Mouse (Mus musculus): ENCODE measurements at regions not wholly inside any gene's neighbourhood (a gene's known extent, or its start where the extent isn't known, plus 50 kb on each side); places are given as distances from the start of the nearest gene placed in this dataset.
A peak's percentile ranks its signal among the peaks of the same experiment; 100 is the strongest.

GRCm38 (mm10) chr13:60513756-60514155, 88.0 kb upstream of the Dapk1 start:
- DNase-seq (ENCODE audit: low spot score in 2 of 2) = peak; percentile 23 to 40

GRCm38 (mm10) chr13:60514806-60515205, 86.9 kb upstream of the Dapk1 start:
- no peak for DNase-seq (ENCODE audit: low spot score in 2 of 2)

- DNase-seq (ENCODE audit: low spot score in 2 of 2) = no peak
Measured at GRCm38 (mm10) chr13:60518010-60518409, 83.7 kb upstream of the Dapk1 start.

GRCm38 (mm10) chr13:60519708-60520107, 82.0 kb upstream of the Dapk1 start:
- DNase-seq (ENCODE audit: low spot score in 2 of 2) = no peak

GRCm38 (mm10) chr13:60522719-60523450, 78.9 kb upstream of the Dapk1 start:
- peak; percentile 37 to 58 for DNase-seq (ENCODE audit: low spot score in 2 of 2)

- DNase-seq (ENCODE audit: low spot score in 2 of 2) = no peak
Measured at GRCm38 (mm10) chr13:60527806-60528205, 73.9 kb upstream of the Dapk1 start.

- DNase-seq (ENCODE audit: low spot score in 2 of 2) = no peak
Measured at GRCm38 (mm10) chr13:60528819-60529218, 72.9 kb upstream of the Dapk1 start.

GRCm38 (mm10) chr13:60529381-60530069, 72.2 kb upstream of the Dapk1 start:
- DNase-seq (ENCODE audit: low spot score in 2 of 2) = no peak

GRCm38 (mm10) chr13:60533871-60534427, 67.8 kb upstream of the Dapk1 start:
- no peak for DNase-seq (ENCODE audit: low spot score in 2 of 2)

GRCm38 (mm10) chr13:60534501-60534900, 67.2 kb upstream of the Dapk1 start:
- no peak for DNase-seq (ENCODE audit: low spot score in 2 of 2)

GRCm38 (mm10) chr13:60535045-60535444, 66.7 kb upstream of the Dapk1 start:
- DNase-seq (ENCODE audit: low spot score in 2 of 2) = no peak

GRCm38 (mm10) chr13:60536725-60537124, 65.0 kb upstream of the Dapk1 start:
- DNase-seq (ENCODE audit: low spot score in 2 of 2) = no peak

- DNase-seq (ENCODE audit: low spot score in 2 of 2) = no peak
Measured at GRCm38 (mm10) chr13:60538110-60538509, 63.6 kb upstream of the Dapk1 start.

- no peak for DNase-seq (ENCODE audit: low spot score in 2 of 2)
Measured at GRCm38 (mm10) chr13:60541165-60541564, 60.6 kb upstream of the Dapk1 start.

- DNase-seq (ENCODE audit: low spot score in 2 of 2) = no peak
Measured at GRCm38 (mm10) chr13:60544363-60544762, 57.4 kb upstream of the Dapk1 start.

- no peak for DNase-seq (ENCODE audit: low spot score in 2 of 2)
Measured at GRCm38 (mm10) chr13:60545999-60546733, 55.6 kb upstream of the Dapk1 start.
